Mouse (Mus musculus) ES-Bruce4 (cell line): ENCODE measurements around the gene Snx6. TPM values are rescaled to one million over a fixed set of nuclear protein-coding genes. Genes with fewer than 3 reads are reported as not detected.

Experiments
- H3K27ac ChIP-seq: 2 replicates; pipeline ENCODE4 v1.5.1; 2012; ENCODE audit warnings: low read length, inconsistent platforms; ENCODE audit not compliant: insufficient read depth
- H3K27me3 ChIP-seq: 2 replicates; pipeline ENCODE4 v1.6.1; 2012; ENCODE audit warnings: mild to moderate bottlenecking, low read length, inconsistent platforms; ENCODE audit not compliant: control insufficient read depth, poor library complexity, insufficient read depth, severe bottlenecking
- H3K36me3 ChIP-seq: 2 replicates; pipeline ENCODE4 v1.6.1; 2012; ENCODE audit warnings: inconsistent platforms, mild to moderate bottlenecking, low read length, moderate library complexity; ENCODE audit not compliant: control insufficient read depth, poor library complexity, insufficient read depth, severe bottlenecking
- H3K4me1 ChIP-seq: one replicate; pipeline ENCODE4 v1.8.1; 2011; ENCODE audit warnings: low read length; ENCODE audit not compliant: control insufficient read depth, insufficient read depth
- H3K4me3 ChIP-seq: 2 replicates; pipeline ENCODE4 v1.5.1; 2011; ENCODE audit warnings: low read depth, mild to moderate bottlenecking, low read length
- H3K9ac ChIP-seq: 2 replicates; pipeline ENCODE4 v1.6.1; 2012; ENCODE audit warnings: low read depth, mild to moderate bottlenecking, inconsistent platforms; ENCODE audit not compliant: poor library complexity, severe bottlenecking
- H3K9me3 ChIP-seq: replicated peaks from 2 replicates; pipeline ENCODE4 v1.6.1; 2012; ENCODE audit warnings: mild to moderate bottlenecking, low read length, inconsistent platforms; ENCODE audit not compliant: control insufficient read depth, poor library complexity, insufficient read depth, severe bottlenecking
- CTCF ChIP-seq: IDR thresholded peaks from one replicate; pipeline ENCODE4 v1.8.1; 2011; ENCODE audit warnings: low read depth, low read length
- EP300 ChIP-seq: IDR thresholded peaks from 2 replicates; pipeline ENCODE4 v1.6.1; 2011; ENCODE audit warnings: low read depth, low read length; ENCODE audit not compliant: insufficient read depth
- POLR2A ChIP-seq: IDR thresholded peaks from one replicate; pipeline ENCODE4 v1.8.1; 2011; ENCODE audit warnings: low read length; ENCODE audit not compliant: insufficient read depth
- polyA plus RNA-seq: library from polyadenylated mRNA; stranded (reverse); fragments of >200 nt; gene quantifications from 2 replicates; pipeline ENCODE4 v1.2.4, GENCODE M21; 2011; ENCODE audit warnings: low read depth; ENCODE audit not compliant: missing spikeins, insufficient read depth, insufficient read length

Snx6 gene
- polyA plus RNA-seq, 1 experiment, result 117 TPM

GRCm38 (mm10) chr12:54699394-54699793 lies 96.1 kb downstream of the Snx6 start:
- no peak overlapping the region for H3K4me3 ChIP-seq
- no peaks in the 10 kb centered on the region for H3K9me3 ChIP-seq
- no peaks in the 10 kb centered on the region for H3K4me1 ChIP-seq
- no peak overlapping the region for H3K27ac ChIP-seq
- no peaks in the 10 kb centered on the region for H3K27me3 ChIP-seq
- no peak overlapping the region for H3K9ac ChIP-seq
- TF ChIP-seq EP300 (no peak), POLR2A (no peak), CTCF (no peak)
- no peaks in the 10 kb centered on the region for H3K36me3 ChIP-seq

- Histone ChIP-seq H3K4me1 (no peaks in the 10 kb centered on the region), H3K27me3 (no peaks in the 10 kb centered on the region), H3K4me3 (no peak overlapping the region), H3K9me3 (no peaks in the 10 kb centered on the region), H3K27ac (no peak overlapping the region), H3K36me3 (no peaks in the 10 kb centered on the region), H3K9ac (no peak overlapping the region)
- no peak for TF ChIP-seq CTCF
- no peak for TF ChIP-seq POLR2A
- no peak for TF ChIP-seq EP300
Measured at GRCm38 (mm10) chr12:54697791-54698250, 97.7 kb downstream of the Snx6 start.

- no peak overlapping the region for H3K27ac ChIP-seq
- H3K4me3 ChIP-seq, result no peak overlapping the region
- H3K9ac ChIP-seq, result no peak overlapping the region
- H3K36me3 ChIP-seq, result no peaks in the 10 kb centered on the region
- H3K9me3 ChIP-seq, result no peaks in the 10 kb centered on the region
- no peaks in the 10 kb centered on the region for H3K27me3 ChIP-seq
- no peak for TF ChIP-seq CTCF
- H3K4me1 ChIP-seq, result no peaks in the 10 kb centered on the region
Measured at GRCm38 (mm10) chr12:54697003-54697597, 98.4 kb downstream of the Snx6 start.

Other genes starting within 250 kb of the Snx6 start
- gene Sptssa, start 139.1 kb downstream of the Snx6 start, polyA plus RNA-seq, result 21.4 and 28.6 TPM in 2 replicates
- gene Eapp, start 99.8 kb downstream of the Snx6 start, polyA plus RNA-seq, result 44.4 and 46.6 TPM in 2 replicates
- gene Cfl2, start 67.2 kb upstream of the Snx6 start, polyA plus RNA-seq, result 75.2 and 77.5 TPM in 2 replicates
- gene Gm20403, start 190.8 kb upstream of the Snx6 start, polyA plus RNA-seq, result not detected in 2 replicates
- gene Baz1a, start 218.6 kb upstream of the Snx6 start, polyA plus RNA-seq, result 38.8 and 41.0 TPM in 2 replicates